Mouse (Mus musculus): ENCODE results near the gene Ncoa6. TPM values are rescaled to one million over a fixed set of nuclear protein-coding genes. Genes with fewer than 3 reads are reported as not detected.

The Ncoa6 gene
- total and polyA plus RNA-seq, 2 experiments from 2014 or later, result 25.7 to 43.4 TPM

- Histone ChIP-seq H3K27me3 (ENCODE audit: insufficient read depth, low read length) (no peaks in the 10 kb centered on the region), H3K27ac (peak overlapping the region; percentile 100), H3K4me3 (ENCODE audit: low read length) (peak overlapping the region; percentile 87), H3K36me3 (ENCODE audit: insufficient read depth, low read length) (peaks cover 12% of the 10 kb centered on the region), H3K4me2 (ENCODE audit: low read depth, low read length) (peak overlapping the region; percentile 93), H3K9me3 (ENCODE audit: low read length) (no peaks in the 10 kb centered on the region), H3K9ac (replicated peaks; ENCODE audit: low read length) (peak overlapping the region; percentile 97), H3K4me1 (ENCODE audit: insufficient read depth, low read length) (peaks cover 19% of the 10 kb centered on the region)
- DNase-seq (ENCODE audit: low spot score) (peak; percentile 55), ATAC-seq (peak; percentile 44)
- WGBS, result 17% methylated on average over 6 of the region's 6 CpGs
- 0 out of 2 replicates have a peak, but pooled peaks have one; percentile 5 for TF ChIP-seq CTCF (IDR thresholded peaks at IDR 0.05; ENCODE audit: low read depth)
These were observed 91.4 kb downstream of the Ncoa6 start for GRCm38 (mm10) chr2:155382332-155382700.

GRCm38 (mm10) chr2:155381643-155382331, 91.9 kb downstream of the Ncoa6 start:
- Histone ChIP-seq H3K4me1 (ENCODE audit: insufficient read depth, low read length) (peaks cover 19% of the 10 kb centered on the region), H3K4me3 (ENCODE audit: low read length) (peak overlapping the region; percentile 87), H3K4me2 (ENCODE audit: low read depth, low read length) (peak overlapping the region; percentile 93), H3K27ac (peak overlapping the region; percentile 100), H3K36me3 (ENCODE audit: insufficient read depth, low read length) (peaks cover 11% of the 10 kb centered on the region), H3K9ac (replicated peaks; ENCODE audit: low read length) (peak overlapping the region; percentile 97), H3K27me3 (ENCODE audit: insufficient read depth, low read length) (no peaks in the 10 kb centered on the region), H3K9me3 (ENCODE audit: low read length) (no peaks in the 10 kb centered on the region)
- DNase-seq (ENCODE audit: low spot score) (peak; percentile 98), ATAC-seq (peak; percentile 93)
- no peak for TF ChIP-seq CTCF (IDR thresholded peaks at IDR 0.05; ENCODE audit: low read depth)
- WGBS, result under 1% methylated on average over 56 of the region's 68 CpGs

GRCm38 (mm10) chr2:155381060-155381437, 92.6 kb downstream of the Ncoa6 start:
- 1% methylated on average over 11 of the region's 11 CpGs for WGBS
- Histone ChIP-seq H3K4me2 (ENCODE audit: low read depth, low read length) (peak overlapping the region; percentile 93), H3K4me3 (ENCODE audit: low read length) (peak overlapping the region; percentile 87), H3K9ac (replicated peaks; ENCODE audit: low read length) (peak overlapping the region; percentile 97), H3K9me3 (ENCODE audit: low read length) (no peaks in the 10 kb centered on the region), H3K27ac (peak overlapping the region; percentile 100), H3K36me3 (ENCODE audit: insufficient read depth, low read length) (0 out of 2 replicates have a peak, but pooled peaks cover 4% of the 10 kb centered on the region), H3K27me3 (ENCODE audit: insufficient read depth, low read length) (no peaks in the 10 kb centered on the region), H3K4me1 (ENCODE audit: insufficient read depth, low read length) (peaks cover 19% of the 10 kb centered on the region)
- ATAC-seq (no peak), DNase-seq (ENCODE audit: low spot score) (peak; percentile 34)
- no peak for TF ChIP-seq CTCF (IDR thresholded peaks at IDR 0.05; ENCODE audit: low read depth)

GRCm38 (mm10) chr2:155380261-155381059, 93.2 kb downstream of the Ncoa6 start, which contains the start of gene Trp53inp2:
TSS of gene Trp53inp2 (plus strand) at chr2:155381059.
- WGBS, result 32% methylated on average over 8 of the region's 8 CpGs
- no peak for TF ChIP-seq CTCF (IDR thresholded peaks at IDR 0.05; ENCODE audit: low read depth)
- Histone ChIP-seq H3K9me3 (ENCODE audit: low read length) (no peaks in the 10 kb centered on the region), H3K4me1 (ENCODE audit: insufficient read depth, low read length) (peaks cover 19% of the 10 kb centered on the region), H3K4me2 (ENCODE audit: low read depth, low read length) (peak within 1 kb of the TSS; percentile 93), H3K27ac (peak within 1 kb of the TSS; percentile 100), H3K9ac (replicated peaks; ENCODE audit: low read length) (peak within 1 kb of the TSS; percentile 97), H3K36me3 (ENCODE audit: insufficient read depth, low read length) (no peaks in the 10 kb centered on the region), H3K4me3 (ENCODE audit: low read length) (peak within 1 kb of the TSS; percentile 87), H3K27me3 (ENCODE audit: insufficient read depth, low read length) (no peaks in the 10 kb centered on the region)
- DNase-seq (ENCODE audit: low spot score) (peak; percentile 10), ATAC-seq (no peak)

GRCm38 (mm10) chr2:155376191-155376590, 97.5 kb downstream of the Ncoa6 start:
- Histone ChIP-seq H3K4me1 (ENCODE audit: insufficient read depth, low read length) (0 out of 2 replicates have a peak, but pooled peaks cover 5% of the 10 kb centered on the region), H3K4me3 (ENCODE audit: low read length) (no peak overlapping the region), H3K4me2 (ENCODE audit: low read depth, low read length) (no peak overlapping the region), H3K9me3 (ENCODE audit: low read length) (no peaks in the 10 kb centered on the region), H3K36me3 (ENCODE audit: insufficient read depth, low read length) (no peaks in the 10 kb centered on the region), H3K27me3 (ENCODE audit: insufficient read depth, low read length) (no peaks in the 10 kb centered on the region), H3K27ac (no peak overlapping the region), H3K9ac (replicated peaks; ENCODE audit: low read length) (no peak overlapping the region)
- no peak for ATAC-seq
- 75% methylated on average over 10 of the region's 10 CpGs for WGBS
- DNase-seq (ENCODE audit: low spot score), result no peak
- no peak for TF ChIP-seq CTCF (IDR thresholded peaks at IDR 0.05; ENCODE audit: low read depth)

- H3K4me3 ChIP-seq (ENCODE audit: low read length), result no peak overlapping the region
- H3K4me2 ChIP-seq (ENCODE audit: low read depth, low read length), result no peak overlapping the region
- no peak for ATAC-seq
- no peak overlapping the region for H3K27ac ChIP-seq
- no peak for DNase-seq (ENCODE audit: low spot score)
- H3K9ac ChIP-seq (replicated peaks; ENCODE audit: low read length), result no peak overlapping the region
- TF ChIP-seq CTCF (IDR thresholded peaks at IDR 0.05; ENCODE audit: low read depth), result no peak
- H3K27me3 ChIP-seq (ENCODE audit: insufficient read depth, low read length), result no peaks in the 10 kb centered on the region
- H3K9me3 ChIP-seq (ENCODE audit: low read length), result no peaks in the 10 kb centered on the region
- no peaks in the 10 kb centered on the region for H3K36me3 ChIP-seq (ENCODE audit: insufficient read depth, low read length)
- H3K4me1 ChIP-seq (ENCODE audit: insufficient read depth, low read length), result no peaks in the 10 kb centered on the region
These were observed 99.2 kb downstream of the Ncoa6 start for GRCm38 (mm10) chr2:155374521-155374920.

Data from hindbrain, postnatal 0 days (tissue).